Mouse (Mus musculus): ENCODE measurements around the gene Tnfrsf25. TPM values are rescaled to one million over a fixed set of nuclear protein-coding genes. Genes with fewer than 3 reads are reported as not detected.

Tnfrsf25 gene
- total RNA-seq, 2 experiments from 2014 or later = 6.2 to 16.5 TPM

DNA sequence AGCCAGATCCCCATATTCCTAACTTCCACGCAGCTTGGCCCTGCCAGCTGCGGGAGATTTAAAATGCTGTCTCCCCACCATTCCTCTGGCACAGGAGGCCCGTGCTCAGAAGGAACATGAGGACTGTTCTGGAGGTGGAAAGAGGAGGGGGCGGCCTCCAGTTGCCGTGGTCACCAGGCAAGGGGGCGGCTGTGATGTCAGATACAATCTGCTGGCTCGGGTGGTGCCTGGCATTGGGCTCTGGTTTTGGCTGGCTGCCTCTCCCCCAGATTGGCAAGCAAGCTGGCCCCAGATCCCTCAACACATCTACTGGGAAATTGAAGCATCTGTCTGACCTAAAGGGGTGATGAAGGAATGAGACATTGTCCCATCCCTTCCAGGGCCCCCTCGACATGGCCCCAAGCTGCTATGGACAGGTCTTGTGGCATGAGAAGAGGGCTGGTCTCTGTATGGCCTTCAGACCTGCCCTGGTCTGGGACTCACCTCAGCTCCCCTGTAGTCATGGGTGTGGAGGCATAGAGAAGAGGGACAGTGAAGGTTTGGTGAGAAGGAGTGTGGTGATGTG is 27.1 kb upstream of the Tnfrsf25 start:
- DNase-seq (ENCODE audit: low spot score in 2 of 2) = peak; percentile 82 to 93
- intact Hi-C loops (cut with DNase I) = no loop called here

DNA sequence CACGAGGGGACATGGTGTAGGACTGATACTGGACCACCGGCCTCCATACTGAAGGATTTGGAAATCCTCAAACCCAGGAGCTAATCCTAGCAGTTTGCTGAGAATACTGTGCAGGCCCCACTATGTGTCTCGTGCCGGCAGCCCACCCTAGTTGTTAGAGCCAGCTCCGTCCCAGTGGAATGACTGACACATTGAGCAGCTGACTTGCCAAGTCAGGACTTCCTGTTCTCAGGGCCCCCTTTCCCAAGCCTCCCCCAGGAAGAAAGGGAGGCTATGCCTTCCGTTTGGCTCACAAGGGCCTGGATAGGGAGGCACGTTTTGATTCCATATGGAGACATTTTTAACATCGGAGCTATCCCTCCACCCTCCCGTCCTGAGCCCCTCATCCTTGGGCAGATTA is 25.5 kb upstream of the Tnfrsf25 start:
- no peak for DNase-seq (ENCODE audit: low spot score in 2 of 2)
- intact Hi-C loops (cut with DNase I) = no loop called here

DNA sequence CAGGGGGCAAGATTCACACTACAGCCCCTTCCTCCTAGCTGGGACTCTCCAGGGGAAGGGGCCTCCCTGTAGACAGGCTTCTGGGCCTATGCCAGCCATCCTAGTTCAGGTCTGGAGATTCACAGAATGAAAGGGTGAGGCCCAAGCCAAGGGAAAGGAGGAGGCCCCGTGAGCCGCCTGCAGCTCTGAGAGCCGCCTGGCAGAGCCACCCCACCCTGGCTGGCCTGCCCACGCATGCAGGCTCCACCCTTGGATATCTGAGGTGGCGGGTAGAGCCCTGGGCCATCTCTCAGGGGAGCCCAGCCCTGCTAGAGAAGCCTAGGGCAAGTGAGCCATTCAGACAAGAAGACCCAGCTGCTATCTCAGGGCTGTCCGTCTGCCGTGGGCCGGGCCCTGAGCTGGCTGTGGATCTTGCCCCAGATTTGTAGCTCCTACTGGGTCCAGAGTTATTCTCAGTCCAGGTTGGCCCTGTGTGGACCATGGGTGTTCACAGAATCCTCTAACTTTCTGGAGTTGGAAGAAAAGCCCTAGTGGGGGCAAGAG is 22.9 kb upstream of the Tnfrsf25 start:
- intact Hi-C loops (cut with DNase I) = no loop called here

DNA sequence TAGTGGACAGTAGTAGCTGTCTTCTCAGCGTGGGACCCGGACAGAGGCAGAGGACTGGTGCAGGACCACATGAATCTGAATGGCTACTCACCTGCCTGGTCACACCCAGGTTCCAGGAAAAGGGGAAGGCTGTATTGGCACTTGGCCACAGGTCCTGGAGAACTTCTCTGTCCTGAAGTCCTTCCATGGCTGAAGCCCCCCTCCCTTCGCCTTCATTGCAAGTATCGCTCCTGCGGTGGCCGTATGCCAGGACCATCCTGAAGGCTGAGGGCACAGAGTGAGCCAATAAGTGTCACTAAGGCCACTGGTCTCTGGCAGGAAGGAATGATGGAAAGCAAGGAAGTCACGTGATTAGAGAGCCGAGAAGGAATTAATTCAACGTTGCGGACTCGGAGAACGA is 21.5 kb upstream of the Tnfrsf25 start:
- DNase-seq (ENCODE audit: low spot score in 2 of 2) = no peak
- intact Hi-C loops (cut with DNase I) = no loop called here

More for the DNA sequence above, 22.9 kb upstream of the Tnfrsf25 start:
- DNase-seq (ENCODE audit: low spot score in 2 of 2) = no peak

DNA sequence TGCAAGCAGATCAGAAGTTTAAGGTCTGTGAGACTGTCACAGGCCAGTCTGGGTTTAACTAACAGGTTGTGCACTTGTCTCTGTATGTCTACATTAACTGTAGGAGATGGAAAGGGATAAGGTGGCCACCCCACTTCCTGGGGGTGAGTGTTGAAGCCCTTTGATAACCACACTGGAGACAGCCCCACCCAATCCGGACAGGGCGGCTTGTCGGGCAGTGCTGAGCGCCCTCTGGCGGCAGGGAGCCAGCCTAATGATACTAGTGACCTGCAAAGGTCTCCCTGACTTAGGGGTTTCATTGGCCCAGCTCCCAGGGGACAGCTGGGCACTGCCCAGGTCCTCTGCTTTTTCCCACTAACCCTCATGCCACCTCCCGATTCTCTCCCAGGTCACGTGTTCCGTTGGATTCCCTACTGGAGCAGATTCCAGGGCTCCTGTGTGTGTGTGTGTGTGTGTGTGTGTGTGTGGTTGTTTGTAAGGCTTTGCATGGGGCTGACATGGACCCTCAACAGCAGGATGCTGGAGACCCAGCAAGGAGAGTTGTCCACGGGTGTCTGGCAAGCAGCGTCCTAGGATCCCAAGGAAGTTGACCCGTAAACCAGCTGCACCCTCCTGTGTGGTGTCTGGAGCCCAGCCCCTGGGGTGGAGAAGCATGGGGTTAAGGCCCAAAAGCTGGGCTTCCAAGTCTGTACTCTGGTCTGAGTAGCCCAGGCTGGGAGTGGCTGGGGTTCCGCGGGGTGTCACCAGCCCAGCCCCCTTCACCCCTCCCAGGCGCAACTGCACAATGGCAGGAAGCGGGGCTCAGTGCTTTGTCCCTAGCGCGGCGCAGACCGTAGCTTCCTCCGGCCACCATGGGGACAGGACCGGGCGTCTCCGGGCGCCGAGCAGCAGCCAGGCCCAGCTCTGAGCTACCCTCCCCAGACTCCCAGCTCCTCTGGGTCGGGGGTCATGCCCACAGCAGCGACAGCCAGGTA is 19.5 kb upstream of the Tnfrsf25 start:
- peak in 1 of 2 experiments; percentile 67 for DNase-seq (ENCODE audit: low spot score in 2 of 2)
- intact Hi-C loops (cut with DNase I) = loop anchor here (5.0 kb wide), 1 partner anchor 59 kb away; the partner anchor contains the start of genes Nol9 and Tas1r1

DNA sequence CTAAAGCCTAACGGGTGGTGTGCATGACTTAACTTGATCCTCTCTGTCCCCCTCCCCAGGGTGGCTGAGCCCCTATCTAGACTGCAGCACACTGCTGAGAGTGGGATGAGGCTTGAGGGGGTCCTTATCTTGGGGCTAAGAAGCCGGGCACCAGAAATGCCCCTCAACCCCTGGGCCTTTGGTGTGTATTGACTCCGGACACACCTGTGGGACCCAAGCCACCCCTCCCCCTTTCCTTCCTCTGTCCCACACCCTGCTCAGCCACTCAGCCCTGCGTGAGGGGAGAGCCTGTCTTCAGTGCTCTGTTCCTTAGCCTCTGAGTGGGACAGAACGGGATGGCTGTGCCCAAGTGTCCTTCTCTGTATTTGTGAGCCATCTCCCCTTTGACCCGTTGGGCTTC is 18.8 kb upstream of the Tnfrsf25 start:
- intact Hi-C loops (cut with DNase I) = loop anchor here (5.0 kb wide), 1 partner anchor 60 kb away; the partner anchor contains the start of genes Nol9 and Tas1r1
- no peak for DNase-seq (ENCODE audit: low spot score in 2 of 2)

DNA sequence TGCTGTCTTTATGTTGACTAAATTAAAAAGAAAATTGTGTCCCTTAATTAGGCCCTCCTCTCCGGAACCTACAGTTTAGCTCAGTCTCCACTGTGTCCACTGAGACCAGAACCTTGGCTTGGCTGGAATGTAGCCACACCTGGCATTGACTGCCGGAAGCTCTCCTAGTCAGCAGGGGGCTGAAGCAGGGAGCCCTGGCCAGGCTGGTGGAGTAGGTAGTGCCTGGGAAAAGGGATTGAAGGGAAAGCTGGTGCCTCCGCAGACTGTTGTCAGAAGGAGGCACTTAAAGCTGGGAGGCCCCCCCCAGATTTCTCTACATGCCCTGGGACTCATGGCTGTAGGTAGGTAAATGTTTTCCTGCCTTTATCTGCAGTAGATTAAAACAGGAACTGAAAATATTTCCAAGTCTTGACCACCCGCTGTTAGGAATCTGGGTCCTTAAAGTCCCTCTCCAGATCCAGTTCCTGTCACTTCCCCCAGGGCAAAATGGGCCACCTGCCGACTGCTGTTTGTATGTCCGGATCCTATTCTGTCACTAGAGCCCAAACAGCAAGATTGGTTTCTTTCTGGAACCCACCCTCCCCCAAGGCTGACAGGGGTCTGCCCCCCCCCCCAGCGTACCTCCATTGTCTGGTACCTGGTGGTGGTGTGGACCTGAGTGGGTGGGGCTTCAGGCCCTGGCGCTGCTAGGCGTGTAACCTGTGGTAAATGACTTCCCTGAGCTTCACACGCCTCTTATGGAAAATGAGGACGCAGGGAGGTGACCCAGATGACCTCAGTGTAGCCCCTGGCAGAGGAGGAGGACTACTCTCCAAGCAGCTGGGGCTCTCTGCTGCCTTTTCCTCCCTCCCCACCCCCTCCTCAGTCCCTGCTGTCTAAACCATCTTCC is 17.6 kb upstream of the Tnfrsf25 start:
- intact Hi-C loops (cut with DNase I) = loop anchor here (5.0 kb wide), 1 partner anchor 61 kb away; the partner anchor contains the start of genes Nol9 and Tas1r1
- DNase-seq (ENCODE audit: low spot score in 2 of 2) = no peak

DNA sequence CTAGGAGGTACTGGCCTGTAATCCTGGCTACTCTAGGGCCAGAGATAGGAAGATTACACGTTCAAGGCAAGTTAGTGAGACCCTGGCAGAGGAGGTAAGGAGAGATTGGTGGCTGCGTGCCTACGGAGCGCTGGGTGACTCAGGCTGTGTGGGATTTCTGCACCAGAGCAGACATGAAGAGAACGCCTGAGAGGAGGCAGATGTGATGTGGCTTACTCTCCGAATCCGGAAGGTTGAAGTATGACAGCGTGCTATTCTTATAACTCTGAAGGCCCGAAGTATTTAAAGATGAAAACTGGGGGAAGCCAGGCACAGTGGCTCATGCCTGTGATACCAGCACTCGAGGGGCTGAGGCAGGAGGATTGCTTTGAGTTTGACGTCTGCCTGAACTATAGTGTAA is 15.2 kb upstream of the Tnfrsf25 start:
- peak; percentile 75 to 88 for DNase-seq (ENCODE audit: low spot score in 2 of 2)
- intact Hi-C loops (cut with DNase I) = no loop called here

DNA sequence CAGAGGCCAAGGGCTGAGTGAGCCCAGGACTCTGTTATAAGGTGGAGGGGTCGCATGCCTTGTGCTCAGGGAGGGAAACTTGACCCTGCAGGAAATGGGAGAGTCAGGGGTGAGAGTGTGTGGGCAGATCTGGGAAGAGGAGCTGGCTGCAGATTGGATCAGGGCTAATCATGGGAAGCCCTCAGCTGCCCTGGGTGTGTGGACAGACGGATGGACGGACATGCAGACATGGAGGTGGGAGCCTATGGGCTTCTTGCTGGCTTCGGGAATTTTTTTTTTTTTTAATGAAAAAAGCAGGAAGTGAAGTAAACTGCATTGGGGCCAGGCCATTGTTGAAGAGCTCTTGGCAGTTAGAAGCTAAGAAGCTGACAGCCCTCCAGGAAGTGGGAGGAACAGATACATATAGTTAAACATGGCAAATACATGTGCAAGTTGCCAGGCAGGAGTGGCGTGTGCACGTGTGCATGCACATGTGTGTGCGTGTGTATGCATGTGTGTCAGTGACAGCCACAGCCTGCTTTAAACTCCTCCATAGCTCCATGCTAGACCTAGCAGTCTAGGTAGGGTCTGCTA is 14.6 kb upstream of the Tnfrsf25 start:
- intact Hi-C loops (cut with DNase I) = no loop called here
- DNase-seq (ENCODE audit: low spot score in 2 of 2) = peak in 1 of 2 experiments; percentile 82

DNA sequence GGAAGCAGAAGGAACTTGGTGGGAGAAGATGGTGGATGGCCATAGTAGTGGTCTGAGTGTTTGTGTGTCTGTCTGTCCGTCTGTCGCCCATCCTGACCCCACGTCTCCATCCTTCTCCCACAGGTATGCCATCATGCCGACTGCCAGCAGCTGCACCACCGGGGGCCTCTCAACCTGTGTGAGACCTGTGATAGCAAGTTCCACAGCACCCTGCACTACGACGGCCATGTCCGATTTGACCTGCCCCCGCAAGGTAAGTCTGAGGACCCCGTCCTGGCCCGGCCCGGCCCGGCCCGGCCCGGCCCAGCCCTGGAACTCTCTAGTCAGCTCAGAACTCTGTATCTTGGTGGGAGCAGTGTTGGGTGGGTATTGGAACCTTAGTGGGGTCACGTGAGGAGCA is 13.8 kb upstream of the Tnfrsf25 start:
- no peak for DNase-seq (ENCODE audit: low spot score in 2 of 2)
- intact Hi-C loops (cut with DNase I) = no loop called here

DNA sequence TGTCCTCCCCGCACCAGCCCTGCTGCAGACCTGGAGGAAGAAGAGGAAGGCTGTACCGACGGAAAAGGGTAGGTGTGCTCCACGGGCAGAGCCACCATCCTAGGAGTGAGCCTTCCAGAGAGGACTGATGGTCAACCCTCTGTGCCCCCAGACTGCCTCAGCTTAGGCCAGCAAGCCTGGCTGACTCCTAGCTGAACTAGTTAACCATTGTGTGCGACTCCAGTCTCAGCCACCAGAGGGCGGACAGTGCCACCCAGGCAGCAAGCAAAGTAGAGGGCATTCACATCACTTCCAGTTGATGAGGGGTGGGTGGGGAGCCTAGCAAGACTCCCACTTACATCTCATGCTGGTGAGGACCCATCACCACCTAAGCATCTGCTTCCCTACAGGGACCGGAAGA is 12.7 kb upstream of the Tnfrsf25 start:
- intact Hi-C loops (cut with DNase I) = no loop called here

DNA sequence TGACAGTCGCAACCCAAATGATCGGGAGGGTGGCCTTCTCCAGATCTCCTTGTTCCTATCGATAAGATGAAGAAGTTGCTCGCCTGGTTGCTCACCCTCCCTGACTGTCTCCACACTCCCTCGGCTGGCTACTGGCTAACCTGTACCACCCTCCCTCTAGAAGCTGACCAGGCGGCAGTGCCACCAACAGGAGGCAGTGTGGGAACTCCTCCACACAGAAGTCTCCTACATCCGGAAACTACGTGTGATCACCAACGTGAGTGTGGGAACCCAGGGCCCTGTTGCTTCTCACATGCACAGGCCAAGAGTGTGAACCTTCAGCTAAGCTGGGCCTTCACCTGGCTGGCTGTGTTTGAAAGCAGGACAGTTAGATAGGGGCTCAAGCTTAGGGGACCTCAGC is 9.0 kb upstream of the Tnfrsf25 start:
- DNase-seq (ENCODE audit: low spot score in 2 of 2) = no peak
- intact Hi-C loops (cut with DNase I) = no loop called here

More for the DNA sequence above, 12.7 kb upstream of the Tnfrsf25 start:
- peak; percentile 80 to 84 for DNase-seq (ENCODE audit: low spot score in 2 of 2)

DNA sequence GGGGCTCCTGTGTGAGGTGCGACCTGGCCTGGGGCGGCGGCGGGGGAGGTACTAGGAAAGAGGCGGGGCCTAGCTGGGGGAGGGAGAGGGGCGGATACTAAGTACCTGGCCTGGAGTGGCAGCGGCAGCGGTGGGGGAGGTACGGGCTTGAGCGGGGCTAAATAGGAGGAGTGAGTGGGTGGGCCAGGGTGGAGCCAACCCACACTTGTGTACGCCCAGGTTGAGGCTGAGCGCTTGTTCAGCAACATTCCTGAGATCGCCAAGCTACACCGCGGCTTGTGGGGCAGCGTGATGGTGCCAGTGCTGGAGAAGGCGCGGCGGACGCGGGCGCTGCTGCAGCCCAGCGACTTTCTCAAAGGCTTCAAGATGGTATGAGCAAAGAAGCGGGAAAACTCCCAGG is 8.2 kb upstream of the Tnfrsf25 start:
- DNase-seq (ENCODE audit: low spot score in 2 of 2) = no peak

DNA sequence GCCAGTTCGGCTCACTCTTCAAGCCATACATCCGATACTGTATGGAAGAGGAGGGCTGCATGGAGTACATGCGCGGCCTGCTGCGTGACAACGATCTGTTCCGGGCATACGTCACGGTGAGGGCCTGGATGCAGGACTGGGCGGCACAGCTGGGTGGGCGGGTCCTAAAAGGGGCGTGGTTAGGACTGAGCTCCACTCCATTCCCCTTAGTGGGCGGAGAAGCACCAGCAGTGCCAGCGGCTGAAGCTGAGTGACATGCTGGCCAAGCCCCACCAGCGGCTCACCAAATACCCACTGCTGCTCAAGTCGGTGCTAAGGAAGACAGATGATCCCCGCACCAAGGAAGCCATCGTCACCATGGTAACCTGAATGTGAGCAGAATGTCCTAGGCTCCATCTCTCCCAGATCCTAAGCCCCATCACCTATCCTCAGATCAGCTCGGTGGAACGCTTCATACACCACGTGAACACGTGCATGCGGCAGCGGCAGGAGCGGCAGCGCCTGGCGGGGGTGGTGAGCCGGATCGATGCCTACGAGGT is 7.7 kb upstream of the Tnfrsf25 start:
- intact Hi-C loops (cut with DNase I) = no loop called here
- DNase-seq (ENCODE audit: low spot score in 2 of 2) = peak; percentile 69 to 82

More for the DNA sequence above, 8.2 kb upstream of the Tnfrsf25 start:
- intact Hi-C loops (cut with DNase I) = no loop called here

DNA sequence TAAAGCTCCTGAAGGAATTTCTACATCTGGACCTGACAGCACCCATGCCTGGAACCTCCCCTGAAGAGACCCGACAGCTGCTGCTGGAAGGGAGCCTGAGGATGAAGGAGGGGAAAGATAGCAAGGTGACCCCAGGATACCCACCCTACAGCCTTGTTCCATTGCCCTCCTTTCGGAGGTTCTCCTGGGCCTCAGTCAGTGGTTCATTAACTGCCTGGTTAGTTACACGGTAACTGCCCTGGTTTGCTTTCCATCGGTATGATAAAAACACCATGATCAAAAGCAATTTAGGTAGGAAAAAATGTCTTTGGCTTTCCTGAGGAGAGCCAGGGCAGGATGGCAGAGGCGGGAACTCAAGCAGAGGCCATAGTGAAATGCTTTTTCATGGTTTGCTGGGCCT is 7.1 kb upstream of the Tnfrsf25 start:
- intact Hi-C loops (cut with DNase I) = no loop called here

DNA sequence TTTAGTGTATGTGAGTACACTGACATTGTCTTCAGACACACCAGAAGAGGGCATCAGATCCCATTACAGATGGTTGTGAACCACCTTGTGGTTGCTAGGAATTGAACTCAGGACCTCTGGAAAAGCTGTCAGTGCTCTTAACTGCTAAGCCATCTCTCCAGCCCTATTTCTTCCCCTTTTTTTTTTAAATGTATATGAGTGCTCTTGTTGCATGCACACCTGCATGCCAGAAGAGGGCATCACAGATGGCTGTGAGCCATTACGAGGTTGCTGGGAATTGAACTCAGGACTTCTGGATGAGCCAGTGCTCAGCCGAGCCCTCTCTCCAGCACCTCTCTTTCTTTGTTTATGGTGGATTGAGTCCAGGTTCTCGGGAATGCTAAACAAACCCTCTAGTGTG is 6.2 kb upstream of the Tnfrsf25 start:
- intact Hi-C loops (cut with DNase I) = no loop called here
- no peak for DNase-seq (ENCODE audit: low spot score in 2 of 2)

More for the DNA sequence above, 7.1 kb upstream of the Tnfrsf25 start:
- DNase-seq (ENCODE audit: low spot score in 2 of 2) = no peak

DNA sequence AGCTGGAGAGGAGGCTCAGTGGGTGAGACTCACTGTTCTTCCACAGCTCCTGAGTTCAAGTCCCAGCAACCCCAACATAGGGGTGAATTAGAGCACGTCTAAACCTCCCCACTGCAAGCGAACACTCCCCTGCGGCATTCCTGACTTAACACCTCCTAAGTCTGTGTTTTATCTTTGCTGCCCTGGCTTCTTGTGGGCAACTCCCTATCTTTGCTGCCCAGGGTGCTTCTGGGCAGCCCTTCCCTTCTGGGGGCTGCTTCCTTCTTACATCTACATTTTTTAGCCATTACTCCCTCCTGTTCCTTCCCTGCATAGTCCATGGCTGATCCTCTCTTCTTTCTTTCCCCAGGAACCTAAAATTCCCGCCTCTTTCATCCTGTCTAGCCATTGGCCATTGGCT is 5.0 kb upstream of the Tnfrsf25 start:
- intact Hi-C loops (cut with DNase I) = no loop called here
- DNase-seq (ENCODE audit: low spot score in 2 of 2) = no peak

DNA sequence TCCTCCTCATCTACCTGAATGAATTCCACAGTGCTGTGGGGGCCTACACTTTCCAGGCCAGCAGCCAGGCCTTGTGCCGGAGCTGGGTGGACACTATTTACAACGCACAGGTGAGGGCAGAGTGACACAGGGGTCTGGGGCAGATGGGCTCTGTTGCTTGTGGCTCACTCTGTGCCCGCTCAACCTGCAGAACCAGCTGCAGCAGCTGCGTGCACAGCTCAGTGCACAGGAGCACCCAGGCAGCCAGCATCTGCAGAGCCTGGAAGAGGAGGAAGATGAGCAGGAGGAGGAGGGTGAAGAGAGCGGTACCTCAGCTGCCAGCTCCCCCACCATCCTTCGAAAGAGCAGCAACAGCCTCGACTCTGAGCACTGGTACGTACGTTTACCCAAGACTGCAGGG is 3.4 kb upstream of the Tnfrsf25 start:
- intact Hi-C loops (cut with DNase I) = no loop called here
- no peak for DNase-seq (ENCODE audit: low spot score in 2 of 2)

DNA sequence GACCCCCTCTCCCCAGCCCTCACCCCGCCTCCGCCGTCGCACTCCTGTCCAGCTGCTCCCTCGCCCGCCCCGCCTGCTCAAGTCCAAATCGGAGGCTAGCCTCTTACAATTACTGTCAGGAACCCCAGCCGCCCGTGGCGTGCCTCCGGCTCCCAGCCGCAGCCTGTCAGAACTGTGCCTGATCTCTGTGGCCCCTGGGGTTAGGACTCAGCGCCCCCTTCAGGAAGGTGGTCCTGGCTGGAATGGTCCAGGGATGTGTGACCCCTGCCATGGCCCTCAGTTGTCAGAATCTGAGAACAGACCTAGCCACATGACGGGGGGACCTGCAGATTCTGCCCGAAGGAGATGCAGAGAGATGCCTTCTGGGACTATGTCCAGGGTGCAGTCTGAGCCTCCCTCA is 1.7 kb upstream of the Tnfrsf25 start:
- no peak for DNase-seq (ENCODE audit: low spot score in 2 of 2)
- intact Hi-C loops (cut with DNase I) = no loop called here

Data from left cerebral cortex, postnatal 14 days (tissue).